Mouse (Mus musculus) forebrain, embryonic 10.5 days (tissue): ENCODE measurements at regions not wholly inside any gene's neighbourhood (a gene's known extent, or its start where the extent isn't known, plus 50 kb on each side); places are given as distances from the start of the nearest gene placed in this dataset.

Source experiments
- DNase-seq: peaks from one replicate; pipeline ENCODE4 v3.0.0-alpha.2; 2017; ENCODE audit warnings: low spot score; ENCODE audit errors: extremely low spot score
- H3K27ac ChIP-seq: fragments of 300-500 bp; sonication (generic); 2 replicates; pipeline ENCODE4 v1.5.1; 2016; ENCODE audit warnings: mild to moderate bottlenecking
- H3K27me3 ChIP-seq: fragments of 300-500 bp; sonication (generic); 2 replicates; pipeline ENCODE4 v1.6.1; 2016; ENCODE audit warnings: mild to moderate bottlenecking; ENCODE audit not compliant: poor library complexity, severe bottlenecking
- H3K36me3 ChIP-seq: fragments of 300-500 bp; sonication (generic); replicated peaks from 2 replicates; pipeline ENCODE4 v1.6.1; 2016; ENCODE audit warnings: mild to moderate bottlenecking, moderate library complexity
- H3K4me1 ChIP-seq: fragments of 300-500 bp; sonication (generic); 2 replicates; pipeline ENCODE4 v1.6.1; 2016
- H3K4me3 ChIP-seq: fragments of 300-500 bp; sonication (generic); 2 replicates; pipeline ENCODE4 v1.5.1; 2016; ENCODE audit warnings: mild to moderate bottlenecking, moderate library complexity
- H3K9me3 ChIP-seq: fragments of 300-500 bp; sonication (generic); 2 replicates; pipeline ENCODE4 v1.6.1; 2016; ENCODE audit warnings: mild to moderate bottlenecking, moderate library complexity
- WGBS: fragments of 180-500 bp; shearing (Covaris S2); methylation state at CpG from one replicate; pipeline ENCODE4 v1.1.7; 2016; 5-methylcytosine and 5-hydroxymethylcytosine counted together

DNA sequence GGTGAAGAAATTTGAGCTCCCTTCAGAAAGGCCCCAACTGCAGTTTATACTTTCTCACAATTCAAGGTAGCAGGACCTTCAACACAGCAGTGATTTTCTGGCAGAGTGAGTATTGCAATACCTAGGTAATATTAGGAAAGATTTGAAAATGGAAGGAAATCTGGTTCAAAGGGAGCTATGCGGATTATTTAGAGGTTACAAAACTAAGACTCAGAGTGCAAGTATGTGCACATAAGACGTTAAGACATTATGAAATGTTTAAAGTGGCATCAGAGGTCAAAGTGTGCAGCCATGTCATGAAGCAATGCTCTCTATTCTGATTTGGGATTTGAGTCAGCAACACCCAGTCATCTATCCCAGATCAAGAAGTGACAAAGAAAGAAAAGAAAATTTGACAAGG is 164.6 kb downstream of the Ptn start:
- Histone ChIP-seq H3K27ac (peak overlapping the region; percentile 63), H3K4me3 (no peak overlapping the region), H3K9me3 (no peaks in the 10 kb centered on the region), H3K36me3 (no peaks in the 10 kb centered on the region), H3K27me3 (no peaks in the 10 kb centered on the region), H3K4me1 (peaks cover 33% of the 10 kb centered on the region)
- no peak for DNase-seq
- WGBS, result 71% methylated on average over 2 of the region's 2 CpGs

DNA sequence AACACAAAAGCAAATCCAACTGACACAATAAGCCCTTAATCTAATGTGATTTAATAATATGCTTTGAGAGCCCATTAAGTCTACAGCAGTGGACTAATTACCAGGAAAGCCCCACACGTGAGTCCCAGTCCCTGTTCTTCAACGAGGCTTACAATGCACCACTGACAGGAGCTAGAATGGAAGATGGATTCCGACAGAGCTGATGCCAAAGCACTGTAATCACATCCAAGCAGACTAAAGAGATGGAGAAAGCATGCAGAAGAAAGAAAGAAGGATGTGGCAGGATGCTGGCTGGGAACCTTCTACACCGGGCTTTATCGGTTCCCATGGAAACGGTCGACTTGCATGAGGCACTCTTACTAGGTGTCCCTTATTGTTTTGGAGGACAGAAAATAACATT is 165.1 kb downstream of the Ptn start:
- Histone ChIP-seq H3K9me3 (no peaks in the 10 kb centered on the region), H3K4me3 (no peak overlapping the region), H3K4me1 (peaks cover 33% of the 10 kb centered on the region), H3K36me3 (no peaks in the 10 kb centered on the region), H3K27ac (peak overlapping the region; percentile 63; the same call in 1 of the 2 replicates), H3K27me3 (no peaks in the 10 kb centered on the region)
- DNase-seq, result peak; percentile 61
- WGBS, result 26% methylated on average over 7 of the region's 7 CpGs

DNA sequence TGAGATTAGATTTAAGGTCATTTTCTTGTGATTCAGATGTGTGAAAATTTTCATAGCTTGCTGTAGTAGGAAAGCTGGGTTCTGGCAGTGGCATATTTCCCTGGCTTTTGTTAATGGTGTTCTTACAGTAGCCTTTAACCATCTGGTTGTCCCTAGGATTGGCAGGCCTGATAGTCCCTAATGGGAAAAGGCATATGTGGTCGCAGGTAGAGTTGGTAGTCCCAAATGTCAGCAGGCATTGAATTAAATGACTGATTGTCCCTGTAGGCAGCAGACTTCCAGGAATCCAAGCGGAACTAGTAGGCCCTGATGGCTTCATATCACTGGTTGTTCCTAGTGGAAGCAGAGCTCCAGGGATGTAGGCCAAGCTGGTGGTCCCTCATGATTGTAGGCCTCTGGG is 173.0 kb downstream of the Ptn start:
- Histone ChIP-seq H3K4me3 (no peak overlapping the region), H3K4me1 (no peaks in the 10 kb centered on the region), H3K36me3 (no peaks in the 10 kb centered on the region), H3K9me3 (no peaks in the 10 kb centered on the region), H3K27me3 (no peaks in the 10 kb centered on the region), H3K27ac (no peak overlapping the region)
- no peak for DNase-seq
- 87% methylated on average over 2 of the region's 2 CpGs for WGBS

DNA sequence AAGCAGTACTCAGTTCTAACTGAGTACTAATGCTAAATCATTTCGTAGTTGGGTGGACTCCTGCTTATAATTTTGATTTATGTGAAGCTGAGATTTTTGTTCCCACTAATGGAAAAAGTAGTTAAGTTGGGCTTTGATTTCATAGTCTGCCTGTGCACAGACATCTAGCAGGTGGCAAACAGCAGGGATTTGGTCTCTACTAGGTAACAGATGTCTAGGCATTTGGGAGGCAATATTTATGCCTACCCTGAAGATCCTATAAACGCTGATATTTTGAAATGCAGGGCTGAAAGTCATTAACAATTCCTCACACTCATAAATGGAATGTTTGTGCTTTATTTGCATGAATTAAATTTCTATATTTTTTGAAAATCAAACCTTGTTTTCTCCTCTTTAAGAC is 182.4 kb downstream of the Ptn start:
- Histone ChIP-seq H3K36me3 (no peaks in the 10 kb centered on the region), H3K27ac (no peak overlapping the region), H3K9me3 (no peaks in the 10 kb centered on the region), H3K4me1 (no peaks in the 10 kb centered on the region), H3K4me3 (no peak overlapping the region), H3K27me3 (no peaks in the 10 kb centered on the region)
- 83% methylated on average over 2 of the region's 2 CpGs for WGBS
- DNase-seq, result no peak

DNA sequence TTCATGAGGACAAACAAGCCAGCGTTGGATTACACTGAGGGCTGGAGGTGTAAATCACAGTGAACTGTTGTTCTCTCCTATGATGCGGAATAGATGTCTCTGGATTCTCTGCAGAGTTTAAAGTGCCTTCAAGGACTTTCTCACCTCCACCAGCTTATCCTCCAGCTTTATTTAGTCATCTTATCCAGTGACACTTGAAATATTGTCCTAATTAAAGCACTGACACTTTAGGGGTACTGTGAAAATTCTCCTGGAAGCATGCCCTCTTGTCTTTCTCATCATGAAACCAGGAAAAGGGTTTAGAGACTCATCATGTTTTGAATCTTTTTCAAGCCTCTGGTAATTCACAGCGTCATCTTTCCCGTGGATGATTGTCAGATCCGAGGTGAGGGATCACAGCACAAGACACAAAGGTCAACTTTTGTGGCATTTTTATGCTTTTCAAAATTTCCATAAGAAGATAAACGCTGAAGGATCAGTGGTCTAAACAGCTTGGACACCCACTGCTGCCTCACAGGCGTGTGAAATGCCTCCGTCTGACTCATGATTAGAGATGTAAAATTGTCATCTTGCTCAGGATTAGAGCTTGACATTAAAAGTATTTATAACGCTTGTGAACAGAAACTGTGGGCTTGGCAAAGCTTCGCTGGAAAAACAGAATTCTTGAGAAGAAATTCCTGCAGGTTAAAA is 201.6 kb downstream of the Ptn start:
- no peak overlapping the region for H3K4me3 ChIP-seq
- no peaks in the 10 kb centered on the region for H3K27me3 ChIP-seq
- H3K4me1 ChIP-seq, result 0 out of 2 replicates have a peak, but pooled peaks cover 5% of the 10 kb centered on the region
- WGBS, result 76% methylated on average over 10 of the region's 10 CpGs
- H3K27ac ChIP-seq, result no peak overlapping the region
- H3K9me3 ChIP-seq, result no peaks in the 10 kb centered on the region
- no peak for DNase-seq
- no peaks in the 10 kb centered on the region for H3K36me3 ChIP-seq

DNA sequence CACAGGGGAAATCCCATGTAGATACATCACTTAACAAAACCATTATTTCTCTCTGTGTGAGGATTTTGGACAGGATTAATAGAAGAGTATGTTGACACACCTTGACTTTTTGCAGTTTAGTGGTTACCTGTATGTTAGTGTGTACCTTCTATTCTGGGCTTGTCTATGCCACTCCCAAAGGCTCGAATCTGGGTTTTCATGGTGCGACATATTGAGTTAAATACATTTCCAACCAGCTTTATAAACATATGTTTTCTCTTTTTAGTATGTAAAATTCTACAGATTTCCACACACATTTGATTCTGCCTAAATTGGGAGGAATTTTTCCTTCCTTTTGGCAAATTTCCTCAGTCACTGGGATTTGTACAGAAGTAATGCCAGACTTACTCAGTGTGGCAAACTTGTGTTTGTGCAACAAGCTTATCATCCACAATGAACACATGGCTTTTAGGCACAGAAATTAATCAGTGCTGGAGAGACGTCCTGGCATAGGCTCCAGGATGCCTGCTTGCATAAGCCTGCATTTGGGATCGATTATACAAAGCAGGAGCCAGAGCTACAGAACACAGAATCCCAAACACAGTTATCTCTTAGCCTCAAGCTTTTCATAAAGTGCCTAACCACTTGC is 204.3 kb downstream of the Ptn start:
- Histone ChIP-seq H3K4me3 (no peak overlapping the region), H3K4me1 (0 out of 2 replicates have a peak, but pooled peaks cover 5% of the 10 kb centered on the region), H3K36me3 (no peaks in the 10 kb centered on the region), H3K27ac (no peak overlapping the region), H3K9me3 (no peaks in the 10 kb centered on the region), H3K27me3 (no peaks in the 10 kb centered on the region)
- WGBS, result 81% methylated on average over 4 of the region's 4 CpGs
- no peak for DNase-seq

DNA sequence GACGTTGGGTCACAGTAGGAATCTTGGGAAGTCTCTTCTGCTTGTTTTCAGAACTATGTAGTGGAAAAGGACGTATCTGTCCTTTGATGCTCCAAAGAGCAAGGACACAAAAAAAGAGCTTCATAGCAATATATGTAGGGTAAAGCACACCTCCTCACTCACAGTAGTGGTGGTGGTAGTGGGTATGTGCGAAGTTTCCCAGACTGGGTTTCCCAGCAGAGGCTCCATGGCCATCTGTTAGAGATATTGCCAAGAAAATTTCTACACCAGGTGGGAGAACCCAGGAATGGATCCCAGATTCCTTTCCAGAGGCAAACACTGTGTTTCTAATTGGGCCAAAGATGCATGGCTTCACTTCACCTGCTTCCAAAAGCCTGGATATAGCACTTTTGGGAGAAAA is 205.2 kb downstream of the Ptn start:
- WGBS, result 84% methylated on average over 3 of the region's 3 CpGs
- H3K36me3 ChIP-seq, result no peaks in the 10 kb centered on the region
- no peak overlapping the region for H3K4me3 ChIP-seq
- no peak overlapping the region for H3K27ac ChIP-seq
- H3K27me3 ChIP-seq, result no peaks in the 10 kb centered on the region
- no peaks in the 10 kb centered on the region for H3K9me3 ChIP-seq
- DNase-seq, result no peak
- 0 out of 2 replicates have a peak, but pooled peaks cover 5% of the 10 kb centered on the region for H3K4me1 ChIP-seq

DNA sequence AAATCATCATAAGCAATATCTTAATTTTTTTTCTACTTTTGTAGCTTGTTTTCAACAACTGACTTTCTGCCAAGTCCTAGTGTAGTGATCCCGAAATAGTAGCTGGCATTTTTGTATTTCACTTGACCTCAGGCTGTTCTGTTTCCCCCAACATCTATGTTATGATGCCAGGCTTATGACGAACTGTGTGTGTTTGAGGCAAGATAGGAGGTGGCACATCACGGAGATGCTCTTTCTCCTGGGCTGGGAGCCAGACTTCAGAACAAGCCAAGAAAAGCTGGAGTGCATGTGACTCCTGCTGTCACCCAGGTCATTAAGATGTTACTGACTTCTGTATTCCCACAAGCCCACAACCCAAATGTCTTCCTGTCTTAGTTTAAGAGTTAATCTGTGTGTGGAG is 208.7 kb downstream of the Chrm2 start:
- H3K27me3 ChIP-seq, result no peaks in the 10 kb centered on the region
- WGBS, result 88% methylated on average over 3 of the region's 3 CpGs
- no peak for DNase-seq
- no peaks in the 10 kb centered on the region for H3K9me3 ChIP-seq
- no peak overlapping the region for H3K27ac ChIP-seq
- no peaks in the 10 kb centered on the region for H3K4me1 ChIP-seq
- H3K36me3 ChIP-seq, result no peaks in the 10 kb centered on the region
- no peak overlapping the region for H3K4me3 ChIP-seq

DNA sequence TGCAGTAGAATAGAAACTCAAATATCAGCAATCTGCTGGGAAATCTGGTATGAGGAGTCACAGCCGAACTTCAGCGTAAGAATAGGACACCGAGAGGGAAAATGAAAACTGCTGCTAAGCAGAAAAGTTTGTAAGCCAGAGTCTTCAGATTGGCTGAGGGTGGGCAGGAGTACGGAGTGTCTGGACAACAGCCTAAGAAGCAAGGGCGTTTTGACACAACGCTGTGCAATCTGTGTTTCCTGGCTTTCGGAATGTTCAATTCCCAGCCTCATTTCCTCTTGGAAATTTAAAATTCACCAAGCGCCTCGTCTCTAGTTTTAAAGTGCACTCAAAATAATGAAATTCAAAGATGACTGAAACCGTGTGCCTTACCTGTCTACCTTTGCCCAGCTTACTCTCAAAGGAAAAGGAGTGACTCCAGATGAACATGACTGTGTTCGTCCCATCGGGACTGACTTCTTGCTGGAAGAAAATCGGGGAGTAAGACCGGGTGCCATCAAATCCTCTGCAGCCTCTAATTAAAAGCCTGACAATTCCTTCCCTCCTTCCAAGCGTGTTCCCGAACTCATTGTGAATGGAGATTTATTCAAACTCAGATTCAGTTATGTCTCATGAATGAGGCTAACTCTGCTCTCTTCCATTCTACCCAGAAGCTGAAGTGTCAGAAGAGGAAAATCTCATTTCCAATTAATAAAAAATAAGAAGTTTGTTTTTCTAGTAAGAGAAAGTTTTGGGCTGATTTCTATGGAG is 203.2 kb downstream of the Chrm2 start:
- H3K4me1 ChIP-seq, result no peaks in the 10 kb centered on the region
- H3K36me3 ChIP-seq, result no peaks in the 10 kb centered on the region
- no peak overlapping the region for H3K4me3 ChIP-seq
- DNase-seq, result no peak
- 89% methylated on average over 16 of the region's 16 CpGs for WGBS
- no peak overlapping the region for H3K27ac ChIP-seq
- no peaks in the 10 kb centered on the region for H3K9me3 ChIP-seq
- no peaks in the 10 kb centered on the region for H3K27me3 ChIP-seq

DNA sequence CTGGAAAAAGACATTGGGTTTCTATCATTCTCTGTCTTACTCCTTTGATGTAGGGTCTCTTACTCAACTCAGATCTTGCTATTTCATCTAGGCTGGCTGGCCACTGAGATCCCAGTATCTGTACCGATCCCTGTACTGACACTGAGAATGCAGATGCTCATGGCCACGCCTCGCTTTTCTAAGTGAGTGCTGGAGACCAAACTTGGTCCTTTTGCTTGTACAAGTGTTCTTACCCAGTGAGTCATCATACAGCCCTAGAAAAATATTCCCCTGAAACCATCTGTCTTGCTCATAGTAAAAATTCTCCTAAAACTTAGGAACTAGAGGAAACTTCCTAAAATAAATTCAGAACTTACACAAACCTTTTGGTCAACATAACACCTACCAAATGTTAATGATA is 193.2 kb downstream of the Chrm2 start:
- H3K36me3 ChIP-seq, result no peaks in the 10 kb centered on the region
- DNase-seq, result no peak
- WGBS, result 97% methylated on average over 3 of the region's 3 CpGs
- H3K27ac ChIP-seq, result no peak overlapping the region
- peaks cover 5% of the 10 kb centered on the region for H3K4me1 ChIP-seq
- no peak overlapping the region for H3K4me3 ChIP-seq
- H3K9me3 ChIP-seq, result 0 out of 2 replicates have a peak, but pooled peaks cover 2% of the 10 kb centered on the region
- no peaks in the 10 kb centered on the region for H3K27me3 ChIP-seq
